15 mouse cellular contexts compared by ENCODE assay signal in the genomic region with DNA sequence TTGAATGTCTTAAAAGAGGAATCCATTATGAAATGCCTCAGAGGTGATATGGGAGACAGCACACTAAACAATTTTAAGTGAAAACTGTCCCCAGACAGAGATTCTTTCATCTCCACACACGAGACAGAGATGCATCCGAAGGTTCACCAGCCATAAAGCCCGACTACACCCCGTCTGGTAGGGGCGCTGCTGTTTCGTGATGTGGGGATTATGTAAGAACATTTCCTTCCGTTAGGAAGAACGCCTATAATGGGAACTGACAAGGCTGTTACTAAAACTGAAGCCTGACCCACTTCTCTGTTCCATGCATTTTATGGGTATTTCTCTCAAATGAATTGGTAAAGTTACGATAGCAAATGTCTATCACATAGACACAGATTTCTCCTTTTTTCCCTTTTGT.
DNase-seq lines count a peak whose midpoint lies in the region; ATAC-seq and TF ChIP-seq lines count a peak whose summit lies in the region.
"Had no signal": no experiment of that assay in that cellular context is flagged by ENCODE, and none has a peak within 500 bp of the region (broad histone marks: within the 10 kb centered on the region; RNA-seq: fewer than 3 reads in every experiment).

No protein-coding gene starts in this region.

- H3K9ac ChIP-seq in hindbrain, embryonic 16.5 days (ENCODE audit: low read depth, low read length) = no peak overlapping the region
- H3K9ac ChIP-seq: forebrain, embryonic 13.5 days; lung, embryonic 15.5 days had no signal

- no peak for ATAC-seq in hindbrain, embryonic 16.5 days
- ATAC-seq: activated CD4-positive, CD25-positive, alpha-beta regulatory T cell, adult 4 months; forebrain, embryonic 13.5 days had no signal

- no peak overlapping the region for H3K4me3 ChIP-seq in kidney, adult 2 months (ENCODE audit: insufficient read depth, low read depth, low read length)
- H3K4me3 ChIP-seq in forebrain, embryonic 10.5 days = no peak overlapping the region
- no peak overlapping the region for H3K4me3 ChIP-seq in hindbrain, embryonic 16.5 days (ENCODE audit: low read length)
- H3K4me3 ChIP-seq: forebrain, embryonic 13.5 days; lung, embryonic 15.5 days; myocyte had no signal

- no peaks in the 10 kb centered on the region for H3K4me1 ChIP-seq in kidney, adult 2 months (ENCODE audit: control insufficient read depth, insufficient read depth, low read length)
- H3K4me1 ChIP-seq in forebrain, embryonic 10.5 days = no peaks in the 10 kb centered on the region
- H3K4me1 ChIP-seq in hindbrain, embryonic 16.5 days (ENCODE audit: control insufficient read depth, insufficient read depth, low read depth, low read length) = no peaks in the 10 kb centered on the region
- H3K4me1 ChIP-seq: forebrain, embryonic 13.5 days; lung, embryonic 15.5 days had no signal

- intact Hi-C loops in left cerebral cortex, postnatal 25 days (cut with DNase I) = loop anchor here (5.0 kb wide), 1 partner anchor 180 kb away; no protein-coding TSS in a partner anchor

- TF ChIP-seq CTCF in kidney, adult 2 months (conservative IDR thresholded peaks at IDR 0.05; ENCODE audit: insufficient read depth, insufficient read length, low read depth, low read length) = no peak

- no peaks in the 10 kb centered on the region for H3K9me3 ChIP-seq in forebrain, embryonic 10.5 days
- no peaks in the 10 kb centered on the region for H3K9me3 ChIP-seq in hindbrain, embryonic 16.5 days (ENCODE audit: control insufficient read depth, low read length)
- H3K9me3 ChIP-seq: forebrain, embryonic 13.5 days; lung, embryonic 15.5 days had no signal

- no peaks in the 10 kb centered on the region for H3K36me3 ChIP-seq in kidney, adult 2 months (ENCODE audit: control insufficient read depth, insufficient read depth, low read length)
- H3K36me3 ChIP-seq in forebrain, embryonic 10.5 days (replicated peaks) = peaks cover 12% of the 10 kb centered on the region; the same call in 1 of the 2 replicates
- H3K36me3 ChIP-seq in hindbrain, embryonic 16.5 days (ENCODE audit: control insufficient read depth, insufficient read depth, low read length) = 0 out of 2 replicates have a peak, but pooled peaks cover 2% of the 10 kb centered on the region
- H3K36me3 ChIP-seq: lung, embryonic 15.5 days had no signal

- no peak overlapping the region for H3K27ac ChIP-seq in kidney, adult 2 months (ENCODE audit: insufficient read depth, low read depth, low read length)
- H3K27ac ChIP-seq in forebrain, embryonic 10.5 days = no peak overlapping the region
- no peak overlapping the region for H3K27ac ChIP-seq in hindbrain, embryonic 16.5 days (ENCODE audit: low read depth, low read length)
- H3K27ac ChIP-seq: forebrain, embryonic 13.5 days; lung, embryonic 15.5 days had no signal

- TF ChIP-seq POLR2A in kidney, adult 2 months (IDR thresholded peaks at IDR 0.05; ENCODE audit: low read depth, low read length) = no peak

- WGBS in kidney, adult 2 months = 92% methylated on average over 9 of the region's 9 CpGs
- WGBS in forebrain, embryonic 10.5 days = 93% methylated on average over 9 of the region's 9 CpGs
- 81% methylated on average over 9 of the region's 9 CpGs for WGBS in hindbrain, embryonic 16.5 days

- no peak overlapping the region for H3K4me2 ChIP-seq in hindbrain, embryonic 16.5 days (ENCODE audit: low read length)
- H3K4me2 ChIP-seq: forebrain, embryonic 13.5 days; lung, embryonic 15.5 days had no signal

- H3K27me3 ChIP-seq in kidney, adult 2 months (replicated peaks; ENCODE audit: control insufficient read depth, insufficient read depth, low read length) = no peaks in the 10 kb centered on the region
- H3K27me3 ChIP-seq in forebrain, embryonic 10.5 days (ENCODE audit: poor library complexity, severe bottlenecking) = no peaks in the 10 kb centered on the region
- H3K27me3 ChIP-seq in hindbrain, embryonic 16.5 days (replicated peaks; ENCODE audit: control insufficient read depth, insufficient read depth, low read length) = no peaks in the 10 kb centered on the region
- H3K27me3 ChIP-seq: forebrain, embryonic 13.5 days; lung, embryonic 15.5 days had no signal

- DNase-seq in kidney, adult 2 months = peak; percentile 8
- no peak for DNase-seq in kidney, postnatal 25 days
- DNase-seq in 416B (ENCODE audit: low read depth) = peak; percentile 11
- DNase-seq in cerebellum, adult 11-12 months = peak; percentile 72
- peak; percentile 47 to 87 for DNase-seq in left cerebral cortex, postnatal 25 days (ENCODE audit: low spot score in 2 of 2)
- no peak for DNase-seq in forebrain, embryonic 10.5 days (ENCODE audit: extremely low spot score, low spot score)
- DNase-seq: heart, postnatal 14 days; kidney, adult 8-10 months; layer of hippocampus, postnatal 36 days; thymus, adult 18-20 months had no signal

Comparison
In these comparisons a context has a peak if more than half of its experiments do, and no peak if none do; other contexts are left out.
1. DNase-seq: peak in kidney, adult 2 months (single experiment), 416B (single experiment), cerebellum, adult 11-12 months (single experiment) and left cerebral cortex, postnatal 25 days (2 of 2); none in kidney, postnatal 25 days (0 of 2) and forebrain, embryonic 10.5 days (single experiment).